Mouse (Mus musculus): ENCODE measurements around the gene Kcmf1.
"Not testable (repeated sequence)": the region's sequence is repeated elsewhere in the genome, so short reads cannot be mapped to it uniquely, and the experiment has no call there.

The Kcmf1 gene

GRCm38 (mm10) chr6:72851633-72852032, 48.1 kb downstream of the Kcmf1 start:
- DNase-seq (ENCODE audit: extremely low read depth, low read depth), result peak; percentile 41

GRCm38 (mm10) chr6:72841986-72842502, 57.7 kb downstream of the Kcmf1 start:
- DNase-seq (ENCODE audit: extremely low read depth, low read depth), result no peak

GRCm38 (mm10) chr6:72840867-72841780, 58.7 kb downstream of the Kcmf1 start:
- no peak for DNase-seq (ENCODE audit: extremely low read depth, low read depth)

- DNase-seq (ENCODE audit: extremely low read depth, low read depth), result no peak
These were observed 62.0 kb downstream of the Kcmf1 start for GRCm38 (mm10) chr6:72837756-72838155.

GRCm38 (mm10) chr6:72834518-72834917, 65.3 kb downstream of the Kcmf1 start:
- no peak for DNase-seq (ENCODE audit: extremely low read depth, low read depth)

GRCm38 (mm10) chr6:72831858-72832257, 67.9 kb downstream of the Kcmf1 start:
- DNase-seq (ENCODE audit: extremely low read depth, low read depth), result no peak

GRCm38 (mm10) chr6:72831276-72831675, 68.5 kb downstream of the Kcmf1 start:
- DNase-seq (ENCODE audit: extremely low read depth, low read depth), result no peak

GRCm38 (mm10) chr6:72828857-72829256, 70.9 kb downstream of the Kcmf1 start:
- peak; percentile 32 for DNase-seq (ENCODE audit: extremely low read depth, low read depth)

GRCm38 (mm10) chr6:72828037-72828436, 71.7 kb downstream of the Kcmf1 start:
- DNase-seq (ENCODE audit: extremely low read depth, low read depth), result not testable (repeated sequence)

- no peak for DNase-seq (ENCODE audit: extremely low read depth, low read depth)
These were observed 74.0 kb downstream of the Kcmf1 start for GRCm38 (mm10) chr6:72825762-72826161.

- no peak for DNase-seq (ENCODE audit: extremely low read depth, low read depth)
These were observed 74.6 kb downstream of the Kcmf1 start for GRCm38 (mm10) chr6:72824971-72825737.

GRCm38 (mm10) chr6:72813456-72813855, 86.3 kb downstream of the Kcmf1 start:
- DNase-seq (ENCODE audit: extremely low read depth, low read depth), result no peak

GRCm38 (mm10) chr6:72810248-72810647, 89.5 kb downstream of the Kcmf1 start:
- no peak for DNase-seq (ENCODE audit: extremely low read depth, low read depth)

GRCm38 (mm10) chr6:72809522-72810149, 90.1 kb downstream of the Kcmf1 start:
- no peak for DNase-seq (ENCODE audit: extremely low read depth, low read depth)

GRCm38 (mm10) chr6:72808342-72808741, 91.4 kb downstream of the Kcmf1 start:
- no peak for DNase-seq (ENCODE audit: extremely low read depth, low read depth)

GRCm38 (mm10) chr6:72803669-72804068, 96.1 kb downstream of the Kcmf1 start:
- DNase-seq (ENCODE audit: extremely low read depth, low read depth), result no peak

- DNase-seq (ENCODE audit: extremely low read depth, low read depth), result no peak
These were observed 97.7 kb downstream of the Kcmf1 start for GRCm38 (mm10) chr6:72802119-72802518.

- no peak for DNase-seq (ENCODE audit: extremely low read depth, low read depth)
These were observed 99.1 kb downstream of the Kcmf1 start for GRCm38 (mm10) chr6:72800641-72801040.

- no peak for DNase-seq (ENCODE audit: extremely low read depth, low read depth)
These were observed 102.0 kb downstream of the Kcmf1 start for GRCm38 (mm10) chr6:72797763-72798162.

GRCm38 (mm10) chr6:72795444-72795843, 104.3 kb downstream of the Kcmf1 start:
- no peak for DNase-seq (ENCODE audit: extremely low read depth, low read depth)

- DNase-seq (ENCODE audit: extremely low read depth, low read depth), result no peak
These were observed 104.9 kb downstream of the Kcmf1 start for GRCm38 (mm10) chr6:72794870-72795269.

- no peak for DNase-seq (ENCODE audit: extremely low read depth, low read depth)
These were observed 107.1 kb downstream of the Kcmf1 start for GRCm38 (mm10) chr6:72792641-72793040.
